Mouse (Mus musculus) olfactory bulb, adult 2 months (tissue): ENCODE measurements at regions not wholly inside any gene's neighbourhood (a gene's known extent, or its start where the extent isn't known, plus 50 kb on each side); places are given as distances from the start of the nearest gene placed in this dataset.

ENCODE experiments used
- CTCF ChIP-seq: fragments of 200-500 bp; IDR thresholded peaks from 2 replicates; pipeline ENCODE4 v1.5.1; 2012; ENCODE audit warnings: low read depth, mild to moderate bottlenecking, low read length, moderate library complexity; ENCODE audit not compliant: insufficient read depth
- POLR2A ChIP-seq: fragments of 200-500 bp; IDR thresholded peaks from 2 replicates; pipeline ENCODE4 v1.6.1; 2012; ENCODE audit warnings: mild to moderate bottlenecking, low read depth, low read length, moderate library complexity; ENCODE audit not compliant: insufficient read depth

DNA sequence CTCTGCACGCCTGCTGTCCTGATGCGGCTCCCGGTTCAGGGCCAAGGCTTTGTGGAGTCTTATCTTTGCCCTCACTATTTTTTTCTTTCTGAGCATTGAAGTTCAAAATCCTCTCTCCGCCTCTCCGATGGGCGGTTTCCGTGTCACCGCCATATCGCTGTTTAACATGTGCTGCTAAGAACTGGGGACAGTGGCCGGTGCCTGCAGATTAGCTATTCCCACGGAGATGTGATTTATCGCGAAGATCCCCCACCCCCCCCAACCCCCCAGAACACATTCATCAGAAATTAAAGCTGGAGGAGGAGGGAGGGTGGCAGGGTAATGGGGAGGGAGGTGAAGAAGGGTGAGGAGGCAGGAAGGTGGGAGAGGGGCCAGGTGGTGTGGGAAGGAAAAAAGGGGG, 151.2 kb upstream of the Lhx5 start:
- no peak for TF ChIP-seq CTCF
- no peak for TF ChIP-seq POLR2A
